Mouse (Mus musculus): ENCODE data around the gene Ndufa3.

The Ndufa3 gene

DNA sequence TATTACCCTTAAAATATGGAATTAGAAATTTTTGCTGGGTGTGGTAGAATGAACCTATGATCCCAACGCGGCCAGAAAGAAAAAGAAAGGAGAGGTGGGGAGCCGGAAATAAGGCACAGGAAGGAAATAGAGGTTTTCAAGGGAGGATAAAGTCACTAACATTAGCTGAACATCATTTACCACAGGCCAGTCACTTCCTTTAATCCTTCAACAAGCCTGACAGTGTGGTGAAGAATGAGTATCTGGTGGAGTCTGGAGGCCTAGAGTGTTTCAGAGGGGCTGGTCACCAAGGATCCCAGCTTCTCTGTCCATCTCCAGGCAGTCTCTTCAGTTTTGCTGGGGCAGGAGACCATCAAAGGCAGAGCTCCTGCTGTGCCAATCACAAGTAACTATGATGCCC lies 6.7 kb upstream of the Ndufa3 start:
- no peak for DNase-seq (ENCODE audit: low spot score)

DNA sequence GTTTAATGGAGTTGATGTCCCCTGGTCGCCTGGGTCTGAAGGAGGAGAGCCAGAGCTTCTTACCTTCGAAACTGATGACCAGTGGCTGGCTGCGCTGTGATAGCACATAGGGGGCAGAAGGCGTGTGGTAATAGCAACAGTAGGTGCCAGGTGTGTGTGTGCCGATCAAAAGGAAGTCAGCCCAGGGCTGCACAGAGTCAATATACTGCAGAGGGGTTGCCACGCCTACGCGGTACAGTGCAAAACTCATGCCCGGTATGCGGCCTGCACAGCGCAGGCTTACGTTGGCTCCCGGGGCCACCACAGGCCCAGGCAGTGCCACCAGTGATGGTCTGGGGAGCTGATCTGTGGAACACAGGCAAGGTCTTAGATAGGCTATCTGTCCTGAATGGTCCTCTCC lies 6.2 kb upstream of the Ndufa3 start:
- no peak for DNase-seq (ENCODE audit: low spot score)

DNA sequence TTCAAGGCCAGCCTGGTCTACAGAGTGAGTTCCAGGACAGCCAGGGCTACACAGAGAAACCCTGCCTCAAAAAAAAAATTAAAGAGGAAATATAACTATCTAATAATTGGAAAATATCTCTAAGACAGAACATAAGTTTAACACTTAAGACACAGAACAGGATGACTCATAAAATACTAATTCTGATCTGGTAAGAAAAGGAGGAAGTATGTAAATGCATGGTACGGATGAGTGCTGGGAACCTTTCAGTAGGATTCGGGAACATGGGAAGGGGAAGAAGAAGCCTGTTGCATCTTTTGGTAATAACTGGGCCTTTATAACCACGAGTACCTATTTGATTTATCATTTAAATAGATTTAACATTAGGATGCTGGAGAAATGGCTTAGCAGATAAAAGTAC lies 3.2 kb upstream of the Ndufa3 start:
- DNase-seq (ENCODE audit: low spot score): no peak

DNA sequence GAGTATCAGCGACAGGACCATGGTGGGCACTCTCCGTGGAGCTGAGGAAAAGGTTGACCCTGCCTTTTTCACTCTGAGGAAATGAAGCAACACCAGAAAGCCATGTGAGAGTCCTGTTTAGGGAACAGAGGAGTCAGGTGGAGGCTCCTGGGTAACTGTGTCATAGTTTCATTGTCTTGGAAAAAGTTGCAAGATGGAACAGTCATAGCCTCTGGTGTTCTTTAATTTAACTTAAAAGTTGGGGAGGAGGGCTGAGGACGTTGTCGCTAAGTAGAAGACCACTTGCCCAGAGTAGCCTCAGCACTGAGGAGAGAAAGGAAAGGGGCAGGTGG lies 1.1 kb upstream of the Ndufa3 start, which contains the start of gene Oscar:
Gene Oscar (minus strand): TSS at position 101 of the 332 bp plus-strand sequence.
- DNase-seq (ENCODE audit: low spot score): no peak

DNA sequence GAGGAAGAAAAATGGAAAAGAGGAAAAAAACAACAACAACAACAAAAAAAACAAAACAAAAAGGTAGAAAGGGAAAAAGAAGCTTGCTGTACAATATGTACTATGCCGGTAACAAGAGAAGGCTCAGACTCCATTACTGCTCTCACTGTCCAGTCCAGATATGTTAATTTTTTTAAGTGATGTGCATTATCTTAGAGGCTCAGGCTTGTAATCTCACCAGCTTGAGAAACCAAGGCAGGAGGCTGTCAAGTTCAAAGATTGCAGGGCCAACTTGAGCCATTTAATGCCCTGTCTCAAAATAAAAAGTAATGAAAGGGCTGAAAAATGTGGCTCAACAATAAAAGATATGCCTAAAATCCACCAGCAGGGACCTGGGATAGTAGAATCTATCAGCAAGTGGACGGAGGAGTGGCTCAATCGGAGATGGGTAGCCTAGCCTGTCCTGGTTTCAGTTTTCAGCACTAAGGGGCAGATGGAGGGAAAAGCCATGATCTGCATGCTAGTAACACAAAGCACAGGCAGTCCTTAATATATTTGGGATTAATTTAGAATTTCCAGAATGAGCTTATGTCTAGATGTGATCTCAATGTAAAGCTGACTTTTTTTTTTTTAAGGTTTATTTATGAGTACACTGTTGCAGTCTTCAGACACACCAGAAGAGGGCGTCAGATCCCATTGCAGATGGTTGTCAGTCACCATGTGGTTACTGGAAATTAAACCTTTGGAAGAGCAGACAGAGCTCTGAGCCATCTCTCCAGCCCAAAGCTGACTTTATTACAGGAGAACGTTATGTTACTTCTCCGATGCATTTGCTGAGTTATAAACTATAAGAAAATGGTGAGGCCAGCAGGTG lies 558 bp upstream of the Ndufa3 start:
- no peak for DNase-seq (ENCODE audit: low spot score)

DNA sequence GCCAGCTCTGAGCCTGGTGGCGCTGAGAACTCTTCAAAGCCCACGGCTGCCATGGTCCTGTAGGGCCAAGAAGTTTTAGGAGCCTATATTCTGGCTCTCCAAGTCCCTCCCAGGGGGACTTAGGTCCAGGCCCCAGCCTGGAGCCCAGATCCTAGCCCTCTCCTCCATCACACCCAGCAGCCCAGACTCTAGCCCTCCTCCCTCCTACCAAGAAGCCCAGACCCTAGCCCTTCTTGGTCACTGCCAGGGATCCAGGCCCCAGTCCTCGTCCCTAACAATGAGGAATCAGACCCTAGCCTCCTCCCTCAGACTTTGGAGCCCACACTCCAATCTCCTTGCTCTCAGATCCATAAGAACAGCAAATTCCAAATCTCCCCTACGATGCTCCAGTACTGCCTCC lies 11.9 kb downstream of the Ndufa3 start:
- DNase-seq (ENCODE audit: low spot score): no peak

DNA sequence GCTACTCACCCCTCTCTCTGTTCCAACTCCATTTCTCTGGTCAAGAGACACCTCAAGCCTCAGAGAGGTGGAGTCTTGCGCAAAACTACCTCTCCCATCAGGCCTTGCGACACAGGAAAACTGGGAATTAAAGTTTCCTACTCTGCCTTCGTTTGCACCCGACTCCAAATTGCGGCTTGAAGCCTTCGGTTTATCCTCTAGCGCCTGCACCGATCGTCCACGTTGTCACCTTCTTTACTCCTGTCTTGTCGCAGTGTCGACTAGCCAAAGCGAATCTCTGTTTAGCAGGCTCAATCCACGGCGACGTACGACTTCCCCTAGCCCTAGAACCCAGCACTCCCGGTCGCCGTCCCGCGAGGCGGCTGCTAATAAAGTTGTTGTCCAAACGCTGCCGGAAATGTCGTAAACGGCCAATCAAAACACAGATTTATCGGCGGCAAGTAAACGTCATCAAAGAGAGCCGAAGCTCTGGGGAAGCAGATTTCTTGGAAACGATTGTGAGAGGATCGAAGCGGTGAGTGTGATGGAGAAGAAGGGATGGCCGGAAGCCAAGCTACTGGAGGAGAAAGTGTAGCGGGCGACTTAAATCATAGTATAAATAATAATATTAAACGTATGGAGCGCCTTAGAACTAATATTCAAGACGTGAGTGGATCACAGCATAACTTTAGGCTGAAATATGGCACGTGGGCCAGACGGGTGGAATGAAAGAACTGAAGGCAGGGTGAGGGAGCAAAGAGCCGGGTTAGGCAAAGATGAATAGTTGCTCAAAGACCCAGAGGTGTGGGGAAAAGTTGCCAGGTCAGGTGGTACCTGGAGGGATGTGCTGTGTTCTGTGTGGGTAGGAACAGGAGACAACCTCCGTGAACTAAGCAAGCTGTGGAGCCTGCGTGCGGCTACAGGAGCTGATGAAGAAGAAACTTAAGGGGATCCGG lies 12.6 kb downstream of the Ndufa3 start, which contains the start of the genes Tfpt and Prpf31:
Gene Tfpt (minus strand): TSS at position 387 of the 935 bp plus-strand sequence.
Gene Prpf31 (plus strand): TSS at position 443 of the 935 bp plus-strand sequence.
- DNase-seq (ENCODE audit: low spot score): peak; percentile 95

DNA sequence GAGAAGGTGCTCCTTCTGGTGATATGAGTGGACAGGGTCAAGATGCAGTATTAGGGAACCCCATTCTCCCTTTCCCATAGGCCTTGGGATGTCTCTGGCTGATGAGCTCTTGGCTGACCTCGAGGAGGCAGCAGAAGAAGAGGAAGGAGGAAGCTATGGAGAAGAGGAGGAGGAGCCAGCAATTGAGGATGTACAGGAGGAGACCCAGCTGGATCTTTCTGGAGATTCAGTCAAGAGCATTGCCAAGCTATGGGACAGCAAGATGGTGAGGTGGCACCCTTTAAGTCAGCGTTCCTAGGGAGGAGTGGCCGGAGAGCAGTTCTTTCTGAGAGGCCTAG lies 13.3 kb downstream of the Ndufa3 start:
- no peak for DNase-seq (ENCODE audit: low spot score)

DNA sequence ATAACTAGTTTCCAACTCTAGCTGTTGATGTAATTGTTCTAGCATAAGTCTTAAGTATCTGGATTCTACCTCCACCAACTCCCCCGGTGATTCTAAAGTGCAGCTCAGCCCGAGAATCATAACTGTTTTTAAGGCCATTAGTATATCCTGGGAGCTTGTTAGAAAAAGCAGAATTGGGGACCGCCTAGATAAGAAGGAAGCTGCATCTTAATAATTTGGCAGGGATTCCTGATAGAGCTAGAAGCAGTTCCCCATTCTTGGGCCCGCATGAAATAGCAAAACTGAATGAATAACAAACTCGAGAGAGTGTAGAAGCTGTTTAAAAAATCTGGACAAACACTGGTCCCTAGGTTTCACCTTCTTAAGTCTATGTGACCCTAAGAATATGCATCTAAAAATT lies 26.2 kb downstream of the Ndufa3 start:
- DNase-seq (ENCODE audit: low spot score): no peak

DNA sequence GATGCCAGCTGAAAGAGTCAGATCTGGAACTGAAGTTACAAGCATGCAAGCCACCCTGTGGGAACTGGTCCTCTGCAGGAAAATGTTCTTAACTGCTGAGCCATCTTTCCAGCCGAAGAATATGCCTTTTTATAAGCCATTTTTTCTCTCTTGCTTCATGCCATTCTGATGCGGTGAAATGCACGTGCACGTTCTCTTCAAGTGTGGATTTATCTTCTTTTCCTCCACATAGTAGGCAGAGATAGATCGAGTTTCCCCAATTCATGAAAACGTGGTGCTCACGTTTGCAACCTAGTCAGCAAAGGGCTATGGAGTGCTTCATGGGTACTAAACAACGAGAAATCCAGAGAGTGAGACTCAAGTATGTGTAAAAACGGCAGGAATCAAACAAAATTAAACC lies 26.7 kb downstream of the Ndufa3 start:
- DNase-seq (ENCODE audit: low spot score): no peak

DNA sequence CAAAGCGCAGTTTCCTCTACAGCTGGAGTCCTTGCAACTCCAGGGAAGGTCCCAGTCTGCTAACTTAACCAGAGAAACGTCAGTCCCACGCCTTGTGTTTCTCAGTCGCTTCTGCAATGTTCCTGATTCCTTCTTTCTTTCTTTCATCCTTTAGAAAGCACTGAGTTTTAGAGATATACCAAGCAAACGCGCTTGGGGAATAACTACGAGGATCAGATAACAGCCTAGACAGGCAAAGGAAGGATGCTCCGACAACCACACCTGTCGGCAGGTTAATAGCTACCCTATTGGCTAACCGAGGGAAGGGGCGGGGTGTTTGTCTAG lies 27.1 kb downstream of the Ndufa3 start:
- no peak for DNase-seq (ENCODE audit: low spot score)

DNA sequence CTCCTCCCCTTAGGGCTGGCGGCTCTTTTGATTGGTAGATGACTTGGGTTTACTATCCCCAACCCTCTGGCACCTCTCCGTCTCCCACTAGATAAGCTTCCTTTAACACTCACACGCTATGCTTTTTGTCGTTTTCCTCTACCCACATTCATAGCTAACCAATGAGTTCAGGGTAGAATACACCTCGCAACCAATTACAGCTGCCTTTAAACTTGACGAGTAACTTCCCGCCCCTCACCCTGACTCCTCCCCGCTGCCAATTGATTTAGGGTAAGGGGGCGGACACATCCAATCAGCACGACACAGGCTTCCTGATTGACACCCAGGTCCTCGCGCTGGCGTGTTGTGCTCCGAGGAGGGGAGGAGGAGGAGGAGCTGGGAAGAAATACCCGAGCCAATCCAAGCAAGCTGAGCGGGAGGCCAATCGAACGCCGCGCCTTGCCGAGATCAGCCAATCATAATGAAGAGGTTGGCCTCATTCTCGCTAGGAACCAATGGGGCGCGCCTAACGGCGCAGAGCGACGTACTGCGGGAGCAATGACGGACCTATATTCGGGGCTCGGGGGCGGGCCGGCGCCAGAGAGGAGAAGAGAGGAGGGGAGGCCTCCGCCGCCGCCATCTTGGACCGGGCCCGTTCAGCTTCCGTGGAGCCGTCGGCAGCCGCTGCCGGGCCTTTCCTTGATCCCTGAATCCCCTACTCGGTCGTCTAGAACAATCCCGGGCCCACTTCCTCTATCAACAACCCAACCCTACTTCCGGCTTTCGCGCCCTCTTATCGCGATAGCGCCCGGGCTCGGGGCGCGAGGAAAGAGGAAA lies 27.7 kb downstream of the Ndufa3 start, which contains the start of gene Cnot3:
Gene Cnot3 (plus strand): TSS at position 597 of the 816 bp plus-strand sequence.
- peak; percentile 99 for DNase-seq (ENCODE audit: low spot score)

DNA sequence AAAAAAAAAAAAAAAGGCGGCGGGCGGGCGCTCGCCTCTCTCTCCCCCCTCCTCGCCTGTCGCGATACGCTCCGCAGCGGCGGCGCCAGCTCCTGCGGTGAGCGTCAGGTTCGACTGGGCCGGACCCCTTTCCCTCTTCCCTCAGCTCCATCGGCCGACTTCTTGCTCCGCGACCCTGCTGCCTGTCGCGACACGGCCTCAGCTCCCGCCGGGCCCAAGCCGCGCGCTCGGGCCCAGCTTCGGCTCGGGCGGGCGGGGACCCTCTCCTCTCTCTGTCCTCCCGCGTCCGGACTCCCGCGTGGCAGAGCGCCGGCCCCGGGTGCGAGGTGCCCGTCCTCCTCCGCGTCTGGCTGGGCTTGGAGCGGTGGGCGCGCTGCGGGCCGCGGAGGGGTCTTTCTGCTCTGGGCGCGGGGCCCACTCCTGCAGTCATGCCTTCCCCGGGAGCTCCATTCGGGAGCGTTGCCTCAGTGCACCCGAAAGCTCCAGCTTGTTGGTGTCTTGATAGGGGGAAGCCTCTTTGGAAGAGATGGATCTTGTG lies 28.4 kb downstream of the Ndufa3 start:
- DNase-seq (ENCODE audit: low spot score): no peak

DNA sequence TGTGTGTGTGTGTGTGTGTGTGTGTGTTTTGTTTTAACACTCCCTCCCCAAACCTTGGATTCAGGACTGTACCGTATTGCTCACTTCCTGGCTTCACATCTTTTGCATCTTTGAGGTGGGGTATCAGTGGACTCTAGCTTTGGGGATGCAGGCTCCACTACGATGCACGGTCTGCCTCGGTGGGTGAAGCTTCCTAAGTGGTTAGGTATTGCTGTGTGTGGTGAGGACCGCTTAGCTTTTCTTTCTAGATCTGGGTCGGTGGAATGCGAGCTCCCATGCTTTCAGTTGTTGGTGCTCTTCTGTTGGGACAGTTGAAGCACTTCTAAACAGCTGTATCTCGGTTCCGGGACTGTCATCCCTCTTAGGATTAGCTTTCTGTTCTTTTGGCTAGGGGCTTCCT lies 29.0 kb downstream of the Ndufa3 start:
- no peak for DNase-seq (ENCODE audit: low spot score)

DNA sequence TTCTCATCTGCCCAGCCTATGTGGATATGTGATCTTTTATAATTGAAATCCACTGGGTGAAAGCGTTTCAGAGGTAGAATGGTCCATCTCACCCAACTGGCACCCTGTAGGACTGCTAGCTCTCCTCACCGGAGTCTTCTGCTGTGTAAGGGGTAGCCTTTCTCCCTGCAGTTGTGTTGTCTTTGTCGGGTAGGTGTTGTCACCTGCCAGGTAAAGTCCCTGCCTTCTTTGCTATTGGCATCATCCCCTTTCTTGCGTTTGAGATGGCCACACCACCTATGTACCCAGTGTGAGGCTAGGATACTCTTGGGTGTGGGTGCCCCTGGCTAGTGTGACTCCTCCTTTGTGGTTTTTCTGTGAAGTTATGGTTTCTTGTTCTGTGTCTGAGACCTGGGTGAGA lies 29.5 kb downstream of the Ndufa3 start:
- no peak for DNase-seq (ENCODE audit: low spot score)

DNA sequence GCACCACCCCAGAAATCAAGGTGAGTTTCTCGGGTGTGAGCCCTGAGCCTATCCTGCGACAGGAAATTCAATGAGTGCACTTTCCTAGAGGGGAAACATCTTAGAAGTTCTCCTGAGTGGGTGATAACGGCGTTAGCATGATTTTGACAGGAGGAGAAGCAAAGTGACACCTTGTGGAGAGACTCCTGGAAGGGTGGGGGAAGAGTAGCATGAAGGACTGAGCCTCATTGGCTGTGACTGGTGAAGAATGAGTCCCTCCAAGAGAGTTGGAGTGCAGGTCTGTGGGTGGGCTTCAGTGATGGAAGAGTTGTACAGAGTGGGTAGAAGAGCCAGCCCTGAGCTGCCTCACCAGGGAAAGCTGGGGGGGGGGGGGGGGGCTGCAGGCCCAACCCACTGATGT lies 39.8 kb downstream of the Ndufa3 start:
- DNase-seq (ENCODE audit: low spot score): no peak

DNA sequence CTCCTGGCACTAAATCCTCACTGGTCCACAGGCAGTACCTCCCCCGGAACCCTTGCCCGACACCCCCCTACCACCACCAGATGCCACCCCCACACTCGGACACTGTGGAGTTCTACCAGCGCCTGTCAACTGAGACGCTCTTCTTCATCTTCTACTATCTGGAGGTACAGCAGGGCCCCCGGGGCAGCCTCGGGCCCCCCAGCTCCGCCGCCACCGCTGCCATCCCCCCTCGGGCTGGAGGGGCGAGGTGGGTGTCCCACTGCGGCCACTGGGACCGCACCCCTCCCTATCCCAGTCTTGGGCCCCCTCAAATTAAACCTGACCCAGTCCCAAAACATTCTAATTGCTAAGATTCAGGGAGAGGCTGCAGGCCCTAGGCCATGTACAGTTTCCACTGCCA lies 41.4 kb downstream of the Ndufa3 start:
- no peak for DNase-seq (ENCODE audit: low spot score)

DNA sequence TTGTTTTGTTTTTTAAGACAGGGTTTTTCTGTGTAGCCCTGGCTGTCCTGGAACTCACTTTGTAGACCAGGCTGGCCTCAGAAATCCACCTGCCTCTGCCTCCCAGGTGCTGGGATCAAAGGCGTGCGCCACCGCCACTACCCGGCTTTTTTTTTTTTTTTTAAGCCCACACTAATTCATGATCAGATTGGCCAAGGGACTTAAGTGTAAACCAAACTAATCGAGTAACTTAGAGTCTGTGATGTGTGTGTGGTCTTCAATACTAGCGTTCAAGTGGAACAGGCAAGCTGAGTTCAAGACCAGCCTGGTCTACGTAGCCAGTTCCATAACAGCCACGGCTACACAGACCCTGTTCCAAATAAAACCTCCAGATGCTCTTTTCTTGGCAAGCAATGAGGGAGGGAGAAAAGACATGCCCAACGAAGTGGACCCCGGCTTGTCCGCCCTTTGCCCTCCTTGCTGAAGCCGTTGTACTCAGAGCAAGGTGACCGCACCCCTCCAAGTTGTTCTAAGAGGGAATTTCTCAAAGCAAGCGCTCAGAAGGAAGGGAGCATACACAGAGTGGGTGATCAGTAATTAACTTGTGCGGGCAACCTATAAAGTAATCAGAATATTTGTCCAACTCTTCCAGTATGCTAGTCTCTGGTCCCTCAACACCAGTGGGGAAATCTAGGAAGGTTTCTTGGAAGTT lies 47.5 kb downstream of the Ndufa3 start:
- no peak for DNase-seq (ENCODE audit: low spot score)

DNA sequence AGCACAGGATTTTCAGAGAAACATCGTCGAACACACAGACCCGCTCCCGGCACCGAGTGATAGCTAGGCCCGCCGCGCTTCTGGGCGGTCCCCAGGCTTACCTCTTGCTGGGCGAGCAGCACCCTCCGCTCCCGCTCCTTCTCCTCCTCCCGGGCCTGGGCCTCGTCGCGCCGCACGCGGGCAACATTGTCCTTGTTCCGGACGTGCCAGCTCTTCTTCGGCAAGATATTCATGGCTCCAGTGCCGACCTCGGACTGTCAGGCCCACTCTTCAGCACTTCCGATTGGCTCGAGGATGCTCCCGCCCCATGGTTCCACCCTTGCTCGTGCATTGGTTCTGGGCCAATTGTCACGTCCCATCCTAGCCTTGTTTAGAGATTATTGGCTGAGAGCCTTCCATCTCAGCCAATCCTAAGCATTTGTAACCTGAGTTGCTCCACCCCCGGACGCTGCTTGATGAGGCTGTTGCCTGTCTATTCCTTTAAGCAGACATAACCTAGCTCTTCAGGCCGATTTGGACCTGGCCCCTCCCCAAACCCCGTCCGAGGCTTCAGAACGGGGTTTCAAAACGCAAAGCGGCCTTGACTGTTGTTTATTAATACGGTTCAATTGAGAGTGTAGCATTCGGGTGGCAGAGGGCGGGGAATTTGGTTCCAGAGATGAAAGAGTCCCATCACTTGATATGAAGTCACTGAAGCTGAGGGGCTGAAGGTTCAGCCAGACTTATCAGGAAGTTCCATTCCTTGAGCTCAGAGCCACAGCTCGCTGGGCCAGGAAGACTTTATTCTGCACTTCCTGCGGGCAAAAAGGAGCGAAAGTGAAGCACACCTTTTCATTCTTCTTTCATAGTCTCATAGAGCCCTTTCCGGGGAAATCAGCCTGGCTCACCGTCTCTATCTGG lies 48.3 kb downstream of the Ndufa3 start, which contains the start of gene Leng1:
Gene Leng1 (minus strand): TSS at position 626 of the 900 bp plus-strand sequence.
- peak; percentile 97 for DNase-seq (ENCODE audit: low spot score)

DNA sequence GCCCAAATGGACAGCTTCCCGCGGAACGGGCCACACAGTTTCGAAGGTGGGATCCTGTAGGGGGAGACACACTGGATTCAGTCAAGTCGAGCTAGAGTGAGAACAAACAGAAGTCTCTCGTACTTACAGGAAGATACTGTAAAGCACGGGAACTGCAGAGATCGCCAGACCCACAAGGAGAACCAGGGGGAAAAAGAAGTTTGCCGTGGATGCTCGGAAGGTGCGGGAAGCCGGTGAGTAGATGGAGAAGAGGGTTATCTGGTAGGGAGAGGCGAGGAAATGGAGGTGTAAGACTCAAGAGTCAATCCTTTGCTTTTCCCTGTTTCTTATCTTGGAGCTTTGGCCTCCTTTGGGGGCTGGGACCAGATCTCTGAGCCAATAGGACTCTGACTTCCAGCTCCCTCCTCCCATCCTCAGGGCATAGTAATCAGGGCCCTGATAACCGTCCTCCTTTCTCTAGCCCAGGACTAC lies 49.8 kb downstream of the Ndufa3 start:
- DNase-seq (ENCODE audit: low spot score): peak; percentile 34
